Mouse (Mus musculus): ENCODE data around the gene Hoxb7. TPM values are rescaled to one million over a fixed set of nuclear protein-coding genes. Genes with fewer than 3 reads are reported as not detected.

The Hoxb7 gene
- polyA plus RNA-seq, 1 experiment from 2014 or later, result 0.25 TPM

- Histone ChIP-seq H3K4me2 (ENCODE audit: low read depth, low read length) (peak overlapping the region; percentile 51), H3K9me3 (replicated peaks; ENCODE audit: control insufficient read depth, low read length) (no peaks in the 10 kb centered on the region), H3K4me1 (ENCODE audit: control insufficient read depth, low read depth, low read length) (no peaks in the 10 kb centered on the region), H3K9ac (ENCODE audit: low read depth, low read length) (peak overlapping the region; percentile 50; the same call in 1 of the 2 replicates), H3K36me3 (ENCODE audit: control insufficient read depth, insufficient read depth) (no peaks in the 10 kb centered on the region), H3K4me3 (ENCODE audit: low read depth, low read length) (peak overlapping the region; percentile 47), H3K27me3 (ENCODE audit: control insufficient read depth, insufficient read depth, low read depth, low read length) (peaks cover 95% of the 10 kb centered on the region), H3K27ac (ENCODE audit: low read length) (peak overlapping the region; percentile 48)
- ATAC-seq (ENCODE audit: low read depth), result no peak
- under 1% methylated on average over 33 of the region's 45 CpGs for WGBS (ENCODE audit: insufficient replicate concordance)
Measured at GRCm38 (mm10) chr11:96318368-96319070, 32.1 kb downstream of the Hoxb7 start.

- Histone ChIP-seq H3K36me3 (ENCODE audit: control insufficient read depth, insufficient read depth) (no peaks in the 10 kb centered on the region), H3K27ac (ENCODE audit: low read length) (peak overlapping the region; percentile 48), H3K27me3 (ENCODE audit: control insufficient read depth, insufficient read depth, low read depth, low read length) (peaks cover 95% of the 10 kb centered on the region), H3K4me2 (ENCODE audit: low read depth, low read length) (peak overlapping the region; percentile 51), H3K4me3 (ENCODE audit: low read depth, low read length) (peak overlapping the region; percentile 47), H3K4me1 (ENCODE audit: control insufficient read depth, low read depth, low read length) (no peaks in the 10 kb centered on the region), H3K9ac (ENCODE audit: low read depth, low read length) (peak overlapping the region; percentile 50; the same call in 1 of the 2 replicates), H3K9me3 (replicated peaks; ENCODE audit: control insufficient read depth, low read length) (no peaks in the 10 kb centered on the region)
- 1% methylated on average over 31 of the region's 34 CpGs for WGBS (ENCODE audit: insufficient replicate concordance)
- ATAC-seq (ENCODE audit: low read depth), result no peak
Measured at GRCm38 (mm10) chr11:96319071-96319902, 32.9 kb downstream of the Hoxb7 start.

GRCm38 (mm10) chr11:96319910-96320309, 33.5 kb downstream of the Hoxb7 start:
- Histone ChIP-seq H3K9ac (ENCODE audit: low read depth, low read length) (no peak overlapping the region), H3K4me3 (ENCODE audit: low read depth, low read length) (peak overlapping the region; percentile 13), H3K9me3 (replicated peaks; ENCODE audit: control insufficient read depth, low read length) (no peaks in the 10 kb centered on the region), H3K4me2 (ENCODE audit: low read depth, low read length) (peak overlapping the region; percentile 51), H3K27me3 (ENCODE audit: control insufficient read depth, insufficient read depth, low read depth, low read length) (peaks cover 91% of the 10 kb centered on the region), H3K36me3 (ENCODE audit: control insufficient read depth, insufficient read depth) (no peaks in the 10 kb centered on the region), H3K27ac (ENCODE audit: low read length) (peak overlapping the region; percentile 10; the same call in 1 of the 2 replicates), H3K4me1 (ENCODE audit: control insufficient read depth, low read depth, low read length) (no peaks in the 10 kb centered on the region)
- WGBS (ENCODE audit: insufficient replicate concordance), result under 1% methylated on average over 29 of the region's 29 CpGs
- no peak for ATAC-seq (ENCODE audit: low read depth)

- Histone ChIP-seq H3K27ac (ENCODE audit: low read length) (no peak overlapping the region), H3K9me3 (replicated peaks; ENCODE audit: control insufficient read depth, low read length) (no peaks in the 10 kb centered on the region), H3K27me3 (ENCODE audit: control insufficient read depth, insufficient read depth, low read depth, low read length) (peaks cover 91% of the 10 kb centered on the region), H3K9ac (ENCODE audit: low read depth, low read length) (no peak overlapping the region), H3K4me2 (ENCODE audit: low read depth, low read length) (no peak overlapping the region), H3K4me1 (ENCODE audit: control insufficient read depth, low read depth, low read length) (no peaks in the 10 kb centered on the region), H3K36me3 (ENCODE audit: control insufficient read depth, insufficient read depth) (no peaks in the 10 kb centered on the region), H3K4me3 (ENCODE audit: low read depth, low read length) (no peak overlapping the region)
- ATAC-seq (ENCODE audit: low read depth), result no peak
- 37% methylated on average over 17 of the region's 17 CpGs for WGBS (ENCODE audit: insufficient replicate concordance)
Measured at GRCm38 (mm10) chr11:96320688-96321087, 34.3 kb downstream of the Hoxb7 start.

- 48% methylated on average over 5 of the region's 5 CpGs for WGBS (ENCODE audit: insufficient replicate concordance)
- no peaks in the 10 kb centered on the region for H3K36me3 ChIP-seq (ENCODE audit: control insufficient read depth, insufficient read depth)
- H3K4me1 ChIP-seq (ENCODE audit: control insufficient read depth, low read depth, low read length), result no peaks in the 10 kb centered on the region
- H3K27ac ChIP-seq (ENCODE audit: low read length), result no peak overlapping the region
- peaks cover 90% of the 10 kb centered on the region for H3K27me3 ChIP-seq (ENCODE audit: control insufficient read depth, insufficient read depth, low read depth, low read length)
- ATAC-seq (ENCODE audit: low read depth), result no peak
- no peak overlapping the region for H3K4me2 ChIP-seq (ENCODE audit: low read depth, low read length)
- H3K4me3 ChIP-seq (ENCODE audit: low read depth, low read length), result no peak overlapping the region
- no peaks in the 10 kb centered on the region for H3K9me3 ChIP-seq (replicated peaks; ENCODE audit: control insufficient read depth, low read length)
- H3K9ac ChIP-seq (ENCODE audit: low read depth, low read length), result no peak overlapping the region
Measured at GRCm38 (mm10) chr11:96321846-96322245, 35.4 kb downstream of the Hoxb7 start.

GRCm38 (mm10) chr11:96322738-96323137, 36.3 kb downstream of the Hoxb7 start:
- WGBS (ENCODE audit: insufficient replicate concordance), result 44% methylated on average over 6 of the region's 6 CpGs
- H3K9ac ChIP-seq (ENCODE audit: low read depth, low read length), result no peak overlapping the region
- H3K27me3 ChIP-seq (ENCODE audit: control insufficient read depth, insufficient read depth, low read depth, low read length), result peaks cover 87% of the 10 kb centered on the region
- no peaks in the 10 kb centered on the region for H3K36me3 ChIP-seq (ENCODE audit: control insufficient read depth, insufficient read depth)
- no peak overlapping the region for H3K27ac ChIP-seq (ENCODE audit: low read length)
- no peak overlapping the region for H3K4me2 ChIP-seq (ENCODE audit: low read depth, low read length)
- H3K4me3 ChIP-seq (ENCODE audit: low read depth, low read length), result no peak overlapping the region
- ATAC-seq (ENCODE audit: low read depth), result no peak
- H3K9me3 ChIP-seq (replicated peaks; ENCODE audit: control insufficient read depth, low read length), result no peaks in the 10 kb centered on the region
- H3K4me1 ChIP-seq (ENCODE audit: control insufficient read depth, low read depth, low read length), result no peaks in the 10 kb centered on the region

GRCm38 (mm10) chr11:96323154-96323553, 36.7 kb downstream of the Hoxb7 start, which contains the start of gene Hoxb3:
Gene Hoxb3, plus strand, starts transcription at chr11:96323326.
- Histone ChIP-seq H3K4me1 (ENCODE audit: control insufficient read depth, low read depth, low read length) (no peaks in the 10 kb centered on the region), H3K27me3 (ENCODE audit: control insufficient read depth, insufficient read depth, low read depth, low read length) (peaks cover 87% of the 10 kb centered on the region), H3K36me3 (ENCODE audit: control insufficient read depth, insufficient read depth) (no peaks in the 10 kb centered on the region), H3K9ac (ENCODE audit: low read depth, low read length) (no peak within 1 kb of the TSS), H3K9me3 (replicated peaks; ENCODE audit: control insufficient read depth, low read length) (no peaks in the 10 kb centered on the region), H3K27ac (ENCODE audit: low read length) (no peak within 1 kb of the TSS), H3K4me2 (ENCODE audit: low read depth, low read length) (no peak within 1 kb of the TSS), H3K4me3 (ENCODE audit: low read depth, low read length) (no peak within 1 kb of the TSS)
- 51% methylated on average over 10 of the region's 10 CpGs for WGBS (ENCODE audit: insufficient replicate concordance)
- ATAC-seq (ENCODE audit: low read depth), result no peak

- H3K4me2 ChIP-seq (ENCODE audit: low read depth, low read length), result no peak overlapping the region
- H3K9me3 ChIP-seq (replicated peaks; ENCODE audit: control insufficient read depth, low read length), result no peaks in the 10 kb centered on the region
- H3K4me3 ChIP-seq (ENCODE audit: low read depth, low read length), result no peak overlapping the region
- H3K27ac ChIP-seq (ENCODE audit: low read length), result no peak overlapping the region
- H3K27me3 ChIP-seq (ENCODE audit: control insufficient read depth, insufficient read depth, low read depth, low read length), result peaks cover 81% of the 10 kb centered on the region
- WGBS (ENCODE audit: insufficient replicate concordance), result 19% methylated on average over 5 of the region's 5 CpGs
- H3K4me1 ChIP-seq (ENCODE audit: control insufficient read depth, low read depth, low read length), result no peaks in the 10 kb centered on the region
- no peaks in the 10 kb centered on the region for H3K36me3 ChIP-seq (ENCODE audit: control insufficient read depth, insufficient read depth)
- no peak overlapping the region for H3K9ac ChIP-seq (ENCODE audit: low read depth, low read length)
- ATAC-seq (ENCODE audit: low read depth), result no peak
Measured at GRCm38 (mm10) chr11:96324125-96324524, 37.7 kb downstream of the Hoxb7 start.

GRCm38 (mm10) chr11:96324965-96325364, 38.5 kb downstream of the Hoxb7 start:
- no peak overlapping the region for H3K4me2 ChIP-seq (ENCODE audit: low read depth, low read length)

More at GRCm38 (mm10) chr11:96324965-96325364, 38.5 kb downstream of the Hoxb7 start:
- H3K9me3 ChIP-seq (replicated peaks; ENCODE audit: control insufficient read depth, low read length), result no peaks in the 10 kb centered on the region
- H3K4me1 ChIP-seq (ENCODE audit: control insufficient read depth, low read depth, low read length), result no peaks in the 10 kb centered on the region
- whole genome bisulfite sequencing (ENCODE audit: insufficient replicate concordance), result 23% methylated on average over 8 of the region's 8 CpGs
- H3K36me3 ChIP-seq (ENCODE audit: control insufficient read depth, insufficient read depth), result no peaks in the 10 kb centered on the region
- no peak overlapping the region for H3K4me3 ChIP-seq (ENCODE audit: low read depth, low read length)
- no peak for ATAC-seq (ENCODE audit: low read depth)
- H3K27ac ChIP-seq (ENCODE audit: low read length), result no peak overlapping the region
- H3K9ac ChIP-seq (ENCODE audit: low read depth, low read length), result no peak overlapping the region
- peaks cover 78% of the 10 kb centered on the region for H3K27me3 ChIP-seq (ENCODE audit: control insufficient read depth, insufficient read depth, low read depth, low read length)
